Mouse (Mus musculus): ENCODE data around the gene Grin2c. TPM values are rescaled to one million over a fixed set of nuclear protein-coding genes. Genes with fewer than 3 reads are reported as not detected.

The Grin2c gene
- polyA plus RNA-seq, 1 experiment from 2014 or later, result 0.09 TPM

DNA sequence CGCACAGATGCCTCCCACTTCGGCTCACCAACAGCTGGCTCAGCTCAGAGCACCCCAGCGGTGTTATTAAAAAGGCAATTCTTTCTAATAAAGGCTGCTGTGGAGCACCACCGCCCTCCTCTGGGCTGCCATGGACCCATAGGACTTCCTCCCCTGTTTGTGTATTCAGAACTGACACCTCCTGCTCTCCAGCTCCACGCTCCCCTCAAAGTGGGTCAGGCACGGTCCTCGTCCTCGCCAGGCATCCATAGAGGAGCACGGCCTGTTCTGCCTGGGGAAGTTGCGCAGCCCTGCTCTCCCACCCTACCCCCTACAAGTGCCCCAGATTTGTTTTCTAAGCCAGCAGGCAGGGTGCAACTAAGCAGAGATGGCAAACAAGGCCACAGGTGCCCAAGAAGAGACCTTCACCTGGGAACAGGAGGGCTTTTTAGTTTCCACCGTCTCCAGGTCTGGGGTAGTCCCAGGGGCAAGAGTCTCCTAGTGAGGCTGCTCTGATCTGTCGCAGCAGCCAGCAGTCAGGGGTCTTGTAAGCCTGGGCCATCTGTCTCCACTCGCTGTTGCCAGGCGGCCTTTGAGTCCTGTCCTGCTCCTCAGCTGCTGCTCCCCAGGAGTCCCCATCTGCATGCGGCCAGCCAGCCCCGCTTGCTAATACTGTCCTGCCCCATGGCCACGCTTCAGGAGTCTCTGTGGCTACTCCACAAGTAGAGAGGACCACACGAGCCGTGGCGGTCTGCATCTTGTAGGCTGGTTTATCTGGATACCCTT is 33.3 kb downstream of the Grin2c start:
- no peak for ATAC-seq
- Histone ChIP-seq H3K27me3 (replicated peaks) (no peaks in the 10 kb centered on the region), H3K4me2 (replicated peaks) (no peak overlapping the region), H3K27ac (no peak overlapping the region), H3K4me1 (replicated peaks) (peaks cover 35% of the 10 kb centered on the region), H3K9ac (no peak overlapping the region), H3K4me3 (replicated peaks) (no peak overlapping the region), H3K36me3 (no peaks in the 10 kb centered on the region), H3K9me3 (no peaks in the 10 kb centered on the region)
- 68% methylated on average over 20 of the region's 20 CpGs for WGBS

- Histone ChIP-seq H3K27me3 (replicated peaks) (no peaks in the 10 kb centered on the region), H3K27ac (no peak overlapping the region), H3K9me3 (no peaks in the 10 kb centered on the region), H3K4me1 (replicated peaks) (peaks cover 35% of the 10 kb centered on the region), H3K9ac (no peak overlapping the region), H3K4me2 (replicated peaks) (no peak overlapping the region), H3K4me3 (replicated peaks) (no peak overlapping the region), H3K36me3 (no peaks in the 10 kb centered on the region)
- 93% methylated on average over 5 of the region's 5 CpGs for WGBS
- ATAC-seq, result no peak
Measured at GRCm38 (mm10) chr11:115232889-115233288, 34.2 kb downstream of the Grin2c start.

DNA sequence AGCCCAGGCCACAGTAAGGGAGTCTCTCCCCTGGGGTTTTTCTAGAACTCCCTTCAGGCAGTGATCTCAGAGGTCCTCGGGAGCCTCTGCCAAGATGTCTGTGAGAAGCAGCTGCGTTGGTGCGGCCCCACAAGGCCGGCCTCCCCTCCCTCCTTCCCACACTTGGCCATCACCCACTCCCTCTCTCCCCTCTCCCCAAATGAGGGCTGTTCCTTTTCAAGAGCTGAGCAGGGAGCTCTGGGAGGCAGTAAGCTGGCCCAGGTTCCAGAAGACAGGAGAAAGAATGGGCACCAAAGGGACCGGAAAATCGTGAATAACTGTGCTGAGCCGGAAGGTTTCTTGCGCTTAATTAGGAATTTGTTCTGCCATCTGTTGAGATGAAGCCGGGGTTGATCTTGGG is 35.1 kb downstream of the Grin2c start:
- H3K36me3 ChIP-seq, result no peaks in the 10 kb centered on the region
- H3K4me3 ChIP-seq (replicated peaks), result no peak overlapping the region
- no peak overlapping the region for H3K9ac ChIP-seq
- peaks cover 38% of the 10 kb centered on the region for H3K4me1 ChIP-seq (replicated peaks)
- ATAC-seq, result 0 out of 2 replicates have a peak, but pooled peaks have one; percentile 2
- no peaks in the 10 kb centered on the region for H3K27me3 ChIP-seq (replicated peaks)
- WGBS, result 47% methylated on average over 9 of the region's 9 CpGs
- H3K27ac ChIP-seq, result peak overlapping the region; percentile 88
- no peaks in the 10 kb centered on the region for H3K9me3 ChIP-seq
- H3K4me2 ChIP-seq (replicated peaks), result peak overlapping the region; percentile 45

DNA sequence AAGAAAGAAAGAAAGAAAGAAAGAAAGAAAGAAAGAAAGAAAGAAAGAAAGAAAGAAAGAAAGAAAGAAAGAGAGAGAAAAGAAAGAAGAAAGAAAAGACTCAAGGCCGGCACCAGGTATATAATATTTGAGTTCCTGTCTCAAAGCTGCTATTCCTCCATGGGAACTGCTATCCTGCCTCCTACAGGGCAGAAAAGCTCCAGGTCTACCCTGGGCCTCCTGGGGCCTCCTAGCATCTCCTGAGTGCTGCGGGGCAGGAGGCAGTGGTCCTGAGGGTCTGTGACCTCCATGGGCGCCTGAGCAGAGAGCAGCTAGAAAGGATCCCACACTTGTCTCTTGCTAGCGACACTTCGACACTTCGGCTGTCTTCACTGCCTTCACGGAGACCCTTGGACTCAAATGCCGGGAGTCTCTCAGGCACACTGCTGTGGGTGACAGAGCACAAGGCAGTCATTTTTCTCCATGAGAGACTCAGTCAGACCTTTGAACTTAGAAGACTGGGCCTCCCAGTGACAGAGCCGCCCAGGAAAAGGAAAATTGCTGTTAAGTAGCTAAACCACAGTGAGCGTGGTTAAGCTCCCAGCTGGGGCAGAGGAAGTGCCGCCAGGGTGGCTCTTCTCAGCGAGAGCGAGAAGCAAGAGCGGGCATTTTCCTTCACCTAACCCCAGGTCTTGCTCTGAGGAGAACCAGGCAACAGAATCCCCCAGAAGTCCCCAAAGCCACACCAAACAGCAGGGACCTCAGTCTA is 35.7 kb downstream of the Grin2c start:
- peak overlapping the region; percentile 88 for H3K27ac ChIP-seq
- no peaks in the 10 kb centered on the region for H3K27me3 ChIP-seq (replicated peaks)
- H3K9ac ChIP-seq, result no peak overlapping the region
- no peaks in the 10 kb centered on the region for H3K9me3 ChIP-seq
- H3K4me2 ChIP-seq (replicated peaks), result peak overlapping the region; percentile 45
- WGBS, result 32% methylated on average over 14 of the region's 14 CpGs
- no peaks in the 10 kb centered on the region for H3K36me3 ChIP-seq
- H3K4me1 ChIP-seq (replicated peaks), result peaks cover 36% of the 10 kb centered on the region
- no peak overlapping the region for H3K4me3 ChIP-seq (replicated peaks)
- peak; percentile 89 for ATAC-seq

DNA sequence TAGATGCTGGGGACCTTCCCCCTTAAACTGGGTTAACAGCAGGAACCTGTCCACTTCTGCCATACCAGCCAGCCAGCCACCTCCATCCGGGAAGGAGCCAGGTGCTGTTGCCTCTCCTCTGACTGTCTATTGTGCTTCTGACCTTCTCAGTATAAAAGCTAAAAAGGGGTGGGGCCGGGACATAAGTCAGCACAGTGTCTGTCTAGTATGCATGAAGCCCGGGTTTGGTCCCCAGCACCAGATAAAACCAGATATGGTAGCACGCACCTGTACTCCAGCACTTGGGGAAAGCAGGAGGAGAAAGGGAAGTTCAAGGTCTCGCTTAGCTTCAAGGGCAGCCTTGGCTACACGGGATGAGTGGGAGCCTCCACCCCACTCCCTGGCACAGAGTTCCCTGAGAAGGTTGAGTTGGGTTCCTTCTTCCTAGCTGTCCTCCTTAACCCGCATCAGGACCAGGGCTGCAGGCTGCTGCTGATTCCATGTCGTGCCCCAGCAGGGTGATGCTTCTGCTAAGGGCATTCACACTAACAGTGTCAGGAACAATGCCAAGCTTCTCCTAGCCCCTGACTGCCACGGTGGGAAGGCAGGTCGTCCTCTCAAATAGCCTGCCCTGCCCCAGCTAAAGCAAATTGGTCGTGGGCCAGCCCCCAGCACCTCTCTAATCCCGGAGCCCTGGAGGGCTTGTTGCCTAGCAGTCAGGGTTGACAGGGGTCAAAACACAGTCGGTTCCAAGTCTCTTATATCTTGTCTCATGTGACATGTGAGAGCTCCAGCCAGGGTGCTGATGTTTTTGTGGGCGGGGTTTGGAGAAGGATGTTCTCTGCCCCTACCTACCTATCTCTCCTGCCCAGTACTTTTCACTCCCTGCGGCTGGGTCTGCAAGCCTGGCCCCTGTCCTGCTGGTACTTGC is 37.8 kb downstream of the Grin2c start:
- Histone ChIP-seq H3K27me3 (replicated peaks) (no peaks in the 10 kb centered on the region), H3K4me2 (replicated peaks) (no peak overlapping the region), H3K9me3 (no peaks in the 10 kb centered on the region), H3K4me1 (replicated peaks) (peaks cover 32% of the 10 kb centered on the region), H3K27ac (no peak overlapping the region), H3K36me3 (no peaks in the 10 kb centered on the region), H3K4me3 (replicated peaks) (no peak overlapping the region), H3K9ac (no peak overlapping the region)
- 55% methylated on average over 15 of the region's 15 CpGs for WGBS
- no peak for ATAC-seq

GRCm38 (mm10) chr11:115228430-115228829 is 38.6 kb downstream of the Grin2c start:
- H3K36me3 ChIP-seq, result no peaks in the 10 kb centered on the region
- H3K9me3 ChIP-seq, result no peaks in the 10 kb centered on the region
- ATAC-seq, result no peak
- no peaks in the 10 kb centered on the region; the same call in 1 of the 2 replicates for H3K27me3 ChIP-seq (replicated peaks)
- no peak overlapping the region for H3K4me2 ChIP-seq (replicated peaks)
- H3K4me3 ChIP-seq (replicated peaks), result no peak overlapping the region
- no peak overlapping the region for H3K27ac ChIP-seq
- H3K4me1 ChIP-seq (replicated peaks), result peaks cover 29% of the 10 kb centered on the region
- 57% methylated on average over 7 of the region's 7 CpGs for WGBS
- no peak overlapping the region for H3K9ac ChIP-seq

GRCm38 (mm10) chr11:115227640-115228039 is 39.4 kb downstream of the Grin2c start:
- Histone ChIP-seq H3K9me3 (no peaks in the 10 kb centered on the region), H3K9ac (no peak overlapping the region), H3K27ac (no peak overlapping the region), H3K27me3 (replicated peaks) (no peaks in the 10 kb centered on the region; the same call in 1 of the 2 replicates), H3K36me3 (no peaks in the 10 kb centered on the region), H3K4me3 (replicated peaks) (no peak overlapping the region), H3K4me1 (replicated peaks) (peaks cover 30% of the 10 kb centered on the region), H3K4me2 (replicated peaks) (no peak overlapping the region)
- 54% methylated on average over 12 of the region's 12 CpGs for WGBS
- ATAC-seq, result no peak

GRCm38 (mm10) chr11:115226811-115227491 is 40.1 kb downstream of the Grin2c start:
- H3K9ac ChIP-seq, result no peak overlapping the region
- no peaks in the 10 kb centered on the region for H3K9me3 ChIP-seq
- no peak overlapping the region for H3K4me2 ChIP-seq (replicated peaks)
- H3K4me3 ChIP-seq (replicated peaks), result no peak overlapping the region
- no peak overlapping the region for H3K27ac ChIP-seq
- H3K27me3 ChIP-seq (replicated peaks), result no peaks in the 10 kb centered on the region; the same call in 1 of the 2 replicates
- WGBS, result 60% methylated on average over 14 of the region's 14 CpGs
- ATAC-seq, result no peak
- H3K4me1 ChIP-seq (replicated peaks), result peaks cover 29% of the 10 kb centered on the region
- no peaks in the 10 kb centered on the region for H3K36me3 ChIP-seq

- H3K36me3 ChIP-seq, result no peaks in the 10 kb centered on the region
- no peak overlapping the region for H3K9ac ChIP-seq
- ATAC-seq, result no peak
- no peak overlapping the region for H3K27ac ChIP-seq
- no peak overlapping the region for H3K4me2 ChIP-seq (replicated peaks)
- no peaks in the 10 kb centered on the region; the same call in 1 of the 2 replicates for H3K27me3 ChIP-seq (replicated peaks)
- WGBS, result 83% methylated on average over 6 of the region's 6 CpGs
- H3K9me3 ChIP-seq, result no peaks in the 10 kb centered on the region
- peaks cover 17% of the 10 kb centered on the region for H3K4me1 ChIP-seq (replicated peaks)
- H3K4me3 ChIP-seq (replicated peaks), result no peak overlapping the region
Measured at GRCm38 (mm10) chr11:115225301-115225700, 41.7 kb downstream of the Grin2c start.

DNA sequence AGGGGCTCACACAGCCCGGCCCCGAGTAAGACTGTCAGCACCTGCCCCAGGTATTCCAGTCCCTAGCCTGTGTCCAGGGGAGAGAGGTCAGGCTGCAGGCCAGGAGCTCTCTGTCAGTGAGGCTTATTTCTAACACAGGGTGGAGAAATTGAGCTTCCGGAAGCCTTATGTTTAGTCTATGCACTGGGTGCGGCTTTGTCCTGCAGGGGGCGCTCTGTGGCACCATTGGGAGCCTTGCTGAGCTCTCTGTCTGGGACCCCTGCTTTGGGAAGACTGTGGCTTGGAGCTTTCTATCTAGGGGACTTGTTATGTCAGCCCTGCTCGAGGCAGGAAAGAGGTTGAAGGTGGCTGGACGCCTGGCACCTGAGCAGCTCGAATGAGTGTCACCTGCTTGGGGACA is 42.2 kb downstream of the Grin2c start:
- WGBS, result 56% methylated on average over 8 of the region's 8 CpGs
- H3K36me3 ChIP-seq, result no peaks in the 10 kb centered on the region
- H3K4me1 ChIP-seq (replicated peaks), result peaks cover 16% of the 10 kb centered on the region
- H3K9ac ChIP-seq, result no peak overlapping the region
- H3K27ac ChIP-seq, result no peak overlapping the region
- ATAC-seq, result no peak; the same call in 1 of the 2 replicates
- no peaks in the 10 kb centered on the region; the same call in 1 of the 2 replicates for H3K27me3 ChIP-seq (replicated peaks)
- no peak overlapping the region for H3K4me3 ChIP-seq (replicated peaks)
- no peak overlapping the region for H3K4me2 ChIP-seq (replicated peaks)
- H3K9me3 ChIP-seq, result no peaks in the 10 kb centered on the region

DNA sequence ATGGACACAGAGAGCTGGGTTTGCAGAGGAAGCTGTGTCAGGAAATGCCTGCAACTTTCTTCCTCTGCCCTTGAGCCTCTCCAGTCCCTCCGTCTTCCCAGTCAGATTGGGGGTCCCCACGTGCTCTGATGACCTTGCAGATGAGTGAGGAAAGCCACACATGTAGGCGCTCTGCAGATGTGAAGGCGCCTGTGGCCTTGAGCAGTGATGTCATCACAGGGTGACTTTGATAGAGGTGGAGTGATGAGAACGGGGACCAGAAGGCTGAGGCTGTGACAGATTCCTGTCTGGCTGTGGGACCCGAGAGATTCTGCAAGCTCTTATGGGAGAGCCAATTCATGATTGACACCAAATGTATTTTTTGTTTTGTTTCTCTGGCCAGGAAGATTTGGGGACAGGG is 43.2 kb downstream of the Grin2c start:
- Histone ChIP-seq H3K9me3 (no peaks in the 10 kb centered on the region), H3K4me1 (replicated peaks) (peaks cover 22% of the 10 kb centered on the region), H3K4me2 (replicated peaks) (no peak overlapping the region), H3K36me3 (no peaks in the 10 kb centered on the region), H3K4me3 (replicated peaks) (no peak overlapping the region), H3K27me3 (replicated peaks) (no peaks in the 10 kb centered on the region; the same call in 1 of the 2 replicates), H3K9ac (no peak overlapping the region), H3K27ac (no peak overlapping the region)
- no peak for ATAC-seq
- WGBS, result 52% methylated on average over 6 of the region's 6 CpGs
